Mouse (Mus musculus) gastrocnemius, postnatal 14 days (tissue): Measurements from ENCODE around the gene Rtkn2. TPM values are rescaled to one million over a fixed set of nuclear protein-coding genes. Genes with fewer than 3 reads are reported as not detected.

ENCODE experiments used
- DNase-seq: peaks from one replicate; pipeline ENCODE4 v3.0.0; 2021; ENCODE audit warnings: mixed read lengths
- intact Hi-C: fragments of 180-260 bp; cut with DNase I; formaldehyde crosslinking; loops from one replicate; pipeline ENCODE4 v1.15.1; 2025; ENCODE audit warnings: low total_unique reads
- total RNA-seq, 2 experiments: library from RNA; stranded (reverse); gene quantifications; 2 replicates each; pipeline ENCODE4 v1.2.3; 2021

Rtkn2 gene
- total RNA-seq, 2 experiments from 2014 or later: 1.1 to 1.8 TPM

GRCm38 (mm10) chr10:67984271-67984943, 5.0 kb downstream of the Rtkn2 start:
- intact Hi-C loops: loop anchor here (5.0 kb wide), 1 partner anchor 112 kb away; no protein-coding TSS in a partner anchor
- no peak for DNase-seq

DNA sequence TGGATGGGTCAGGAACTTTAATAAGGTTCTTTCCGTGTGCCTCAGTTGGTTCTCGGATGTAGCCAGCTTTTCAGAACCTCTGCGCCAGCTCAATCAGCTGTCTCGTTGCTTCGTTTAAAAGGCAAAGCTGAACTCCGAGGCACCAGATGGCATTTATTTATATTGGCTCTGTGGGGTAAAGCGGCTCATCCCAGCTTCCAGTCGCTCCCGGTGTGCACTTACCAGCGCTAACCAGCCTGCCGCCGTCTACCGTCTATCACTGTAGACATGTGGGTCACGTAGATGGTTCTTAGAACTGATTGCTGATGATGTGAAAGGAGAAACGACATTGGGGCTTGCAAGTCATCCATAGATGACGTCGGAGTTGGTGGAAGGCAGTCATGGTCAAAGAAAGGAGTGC, 5.7 kb downstream of the Rtkn2 start:
- no peak for DNase-seq
- intact Hi-C loops: no loop called here

DNA sequence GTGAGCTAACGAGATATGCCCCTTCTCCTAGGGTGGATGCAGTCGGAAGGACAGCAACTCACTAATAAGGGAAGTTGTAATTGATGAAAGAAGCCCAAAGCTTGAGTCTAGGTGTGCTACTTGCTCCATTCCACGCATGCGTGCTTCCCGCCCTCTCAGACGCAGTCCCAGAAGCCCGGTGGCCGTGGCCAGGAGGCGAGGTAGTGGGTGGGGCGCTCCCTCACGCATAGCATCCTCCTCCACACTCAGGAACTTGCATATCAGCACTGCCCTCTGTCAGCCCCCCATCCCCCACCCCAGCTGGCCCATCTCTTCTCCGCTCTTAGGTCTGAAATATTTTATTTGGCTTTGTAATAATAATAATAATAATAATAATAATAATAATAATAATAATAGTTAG, 16.0 kb downstream of the Rtkn2 start:
- intact Hi-C loops: loop anchor here (5.0 kb wide), 2 partner anchors 123 to 157 kb away; no protein-coding TSS in a partner anchor

DNA sequence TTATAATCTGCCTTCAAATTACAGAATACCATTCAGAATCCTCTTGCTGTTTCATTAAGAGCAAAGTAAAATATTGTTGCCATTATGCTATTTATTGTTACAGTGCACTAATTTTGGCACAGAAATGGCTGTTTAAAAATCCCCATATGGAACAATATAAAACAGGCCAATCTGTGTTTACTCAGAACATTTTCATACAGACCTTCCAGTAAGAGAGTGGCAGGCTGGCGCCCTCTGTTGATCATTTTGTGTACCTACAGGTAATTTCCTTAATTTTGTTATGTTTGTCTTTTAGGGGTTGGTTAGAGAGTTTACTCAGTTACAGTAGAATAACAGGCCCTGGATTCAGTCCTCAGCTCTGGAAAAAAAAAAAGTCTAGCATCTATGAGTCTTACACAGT, 16.8 kb downstream of the Rtkn2 start:
- DNase-seq: no peak
- intact Hi-C loops: loop anchor here (5.0 kb wide), 2 partner anchors 124 to 156 kb away; no protein-coding TSS in a partner anchor

More for the DNA sequence above, 16.0 kb downstream of the Rtkn2 start:
- DNase-seq: no peak

DNA sequence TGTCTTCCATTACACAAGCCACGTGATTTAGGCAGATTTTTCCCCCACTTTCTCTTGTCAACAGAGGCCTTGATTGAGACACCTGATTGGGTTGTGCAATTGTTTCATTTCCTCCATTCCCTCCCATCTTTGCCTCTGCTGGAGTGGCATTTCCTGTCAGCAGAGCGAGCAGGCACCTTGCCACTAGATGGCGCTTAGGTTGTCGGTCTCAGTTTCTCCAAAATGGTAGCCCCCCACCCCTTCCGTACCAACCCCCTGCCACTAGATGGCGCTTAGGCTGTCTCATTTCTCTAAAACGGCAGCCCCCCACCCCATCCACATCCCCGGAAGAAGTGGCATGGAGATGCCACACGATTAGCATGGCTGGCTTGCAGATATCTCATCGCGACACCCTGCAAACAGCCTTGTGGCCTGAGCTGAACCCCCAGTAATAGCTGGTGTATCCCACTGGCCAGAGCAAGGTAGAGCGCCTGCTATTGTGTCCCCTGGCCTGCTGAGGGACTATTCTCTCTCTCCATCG, 18.8 kb downstream of the Rtkn2 start:
- intact Hi-C loops: loop anchor here (5.0 kb wide), 2 partner anchors 126 to 154 kb away; no protein-coding TSS in a partner anchor
- peak; percentile 51 for DNase-seq

- intact Hi-C loops: loop anchor here (5.0 kb wide), 2 partner anchors 127 to 153 kb away; no protein-coding TSS in a partner anchor
- no peak for DNase-seq
Measured at GRCm38 (mm10) chr10:67999170-67999569, 19.8 kb downstream of the Rtkn2 start.

- DNase-seq: no peak
- intact Hi-C loops: loop anchor here (10.0 kb wide), 1 partner anchor 283 kb away; no protein-coding TSS in a partner anchor
Measured at GRCm38 (mm10) chr10:68001456-68001855, 22.1 kb downstream of the Rtkn2 start.

DNA sequence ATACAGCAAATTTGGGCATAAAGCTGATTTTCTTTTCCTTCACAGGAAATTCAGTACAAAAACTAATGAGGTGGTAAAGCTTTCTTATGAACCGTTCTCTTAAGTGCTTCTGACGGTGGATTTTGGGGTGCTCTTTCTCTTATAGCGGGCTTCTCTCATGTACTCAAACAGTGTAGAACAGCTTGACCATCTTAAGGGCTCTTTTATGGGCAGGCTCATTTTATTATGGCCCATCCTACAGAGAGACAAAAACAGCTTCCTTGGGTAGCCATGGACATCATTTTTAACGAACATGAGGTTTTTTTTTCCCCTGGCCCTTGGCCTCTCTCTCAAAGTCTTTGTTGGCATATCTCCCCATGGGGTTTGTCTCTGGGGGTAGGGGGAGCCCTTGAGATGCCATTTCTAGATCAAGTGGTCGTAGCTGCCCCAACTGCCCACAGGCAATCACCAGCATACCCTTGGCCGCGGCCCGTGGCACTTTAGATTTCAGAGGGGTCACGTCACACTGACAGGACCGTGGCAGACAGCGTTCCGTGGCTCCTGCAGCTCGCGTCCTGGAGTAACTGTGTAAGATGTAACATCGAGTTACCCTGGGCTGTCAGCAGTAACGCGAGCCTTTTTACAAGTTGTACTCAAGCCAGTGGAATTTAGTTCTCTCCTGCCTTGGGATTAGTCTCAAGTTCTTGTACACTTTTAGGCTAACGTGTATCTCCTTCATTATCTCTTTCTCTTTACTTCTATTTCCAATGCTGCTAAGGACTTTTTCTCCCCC, 24.5 kb downstream of the Rtkn2 start:
- intact Hi-C loops: loop anchor here (10.0 kb wide), 1 partner anchor 281 kb away; no protein-coding TSS in a partner anchor
- DNase-seq: peak; percentile 31

- intact Hi-C loops: loop anchor here (10.0 kb wide), 1 partner anchor 279 kb away; no protein-coding TSS in a partner anchor
- DNase-seq: no peak
Measured at GRCm38 (mm10) chr10:68005404-68005803, 26.0 kb downstream of the Rtkn2 start.

- no peak for DNase-seq
- intact Hi-C loops: loop anchor here (10.0 kb wide), 1 partner anchor 278 kb away; no protein-coding TSS in a partner anchor
Measured at GRCm38 (mm10) chr10:68006491-68006890, 27.1 kb downstream of the Rtkn2 start.

GRCm38 (mm10) chr10:68007103-68007502, 27.7 kb downstream of the Rtkn2 start:
- intact Hi-C loops: loop anchor here (10.0 kb wide), 1 partner anchor 278 kb away; no protein-coding TSS in a partner anchor
- DNase-seq: no peak

DNA sequence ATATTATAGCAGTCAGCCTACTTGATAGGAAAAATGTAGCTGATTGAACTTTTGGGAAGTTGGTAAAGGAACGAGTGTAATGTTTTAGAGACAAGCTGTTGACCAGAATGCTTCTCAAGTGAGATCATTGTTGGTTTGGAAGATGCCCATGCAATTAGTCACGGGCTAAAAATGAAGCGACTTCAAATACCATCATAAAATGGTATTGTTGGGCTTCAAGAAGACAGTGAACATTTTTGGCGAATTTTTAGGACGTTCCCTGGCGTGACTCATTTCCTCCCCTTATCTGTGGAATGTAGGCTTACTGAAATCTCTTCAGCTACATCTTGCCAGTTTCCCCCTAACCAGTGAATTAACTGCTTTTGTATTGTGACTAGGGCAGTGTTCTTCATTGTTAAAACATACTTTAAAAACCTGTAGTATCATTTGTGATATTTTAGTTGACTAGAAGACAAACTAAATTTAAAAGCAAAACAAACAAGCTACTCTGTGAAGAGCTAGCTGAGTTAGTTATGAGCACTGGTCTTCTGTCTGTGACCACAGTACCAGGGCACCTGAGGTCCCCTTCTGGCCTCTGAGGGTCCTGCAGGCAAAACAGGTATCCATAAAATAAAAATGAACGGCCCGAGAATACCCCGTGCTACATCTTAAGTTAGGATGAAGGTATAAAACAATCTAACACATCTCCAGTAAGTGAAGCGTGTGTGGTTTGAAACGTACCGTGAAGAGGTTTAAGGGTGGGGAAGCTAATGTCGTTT, 29.0 kb downstream of the Rtkn2 start:
- intact Hi-C loops: loop anchor here (10.0 kb wide), 1 partner anchor 276 kb away; no protein-coding TSS in a partner anchor
- no peak for DNase-seq

DNA sequence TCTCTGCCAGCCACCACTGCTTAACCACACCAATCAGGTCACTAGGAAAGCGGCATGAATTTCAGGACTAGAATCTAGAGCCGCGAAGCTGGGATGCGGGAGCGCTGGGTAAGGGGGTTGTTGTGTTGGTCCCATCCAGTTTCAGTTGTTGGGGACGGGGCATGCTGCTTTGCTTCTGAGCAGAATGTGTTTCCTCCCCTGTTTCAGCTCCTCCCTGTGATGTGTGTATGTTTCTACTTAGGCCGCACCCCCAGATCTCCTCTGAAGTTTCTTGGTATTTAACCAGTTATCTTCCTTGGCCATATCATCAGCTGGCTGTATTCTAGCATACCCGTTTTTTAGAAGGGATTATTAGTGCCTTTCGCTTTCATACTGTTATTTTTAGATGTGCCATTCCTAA, 29.9 kb downstream of the Rtkn2 start:
- no peak for DNase-seq
- intact Hi-C loops: loop anchor here (10.0 kb wide), 1 partner anchor 276 kb away; no protein-coding TSS in a partner anchor

DNA sequence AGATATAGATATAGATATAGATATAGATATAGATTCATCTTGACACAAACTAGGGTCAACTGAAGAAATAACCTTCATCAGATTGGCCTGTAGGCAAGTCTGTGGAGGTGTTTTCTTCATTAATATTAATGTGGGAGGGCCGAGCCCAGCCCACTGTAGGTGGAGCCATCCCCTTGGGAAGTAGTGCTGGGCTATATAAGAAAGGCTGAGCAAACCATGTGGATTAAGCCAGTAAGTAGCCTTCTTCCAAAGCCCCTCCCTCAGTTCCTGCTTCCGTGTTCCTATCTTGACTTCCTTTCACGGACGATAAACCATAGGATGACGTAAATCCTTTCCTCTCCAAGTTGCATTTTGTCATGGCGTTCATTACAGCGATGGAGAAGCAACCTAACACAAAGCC, 30.5 kb downstream of the Rtkn2 start:
- DNase-seq: no peak
- intact Hi-C loops: loop anchor here (10.0 kb wide), 1 partner anchor 275 kb away; no protein-coding TSS in a partner anchor

- no peak for DNase-seq
- intact Hi-C loops: no loop called here
Measured at GRCm38 (mm10) chr10:68013137-68013536, 33.8 kb downstream of the Rtkn2 start.

- intact Hi-C loops: no loop called here
Measured at GRCm38 (mm10) chr10:68020755-68021154, 41.4 kb downstream of the Rtkn2 start.

GRCm38 (mm10) chr10:68025660-68026059, 46.3 kb downstream of the Rtkn2 start:
- intact Hi-C loops: no loop called here
- no peak for DNase-seq

More at GRCm38 (mm10) chr10:68020755-68021154, 41.4 kb downstream of the Rtkn2 start:
- DNase-seq: no peak

GRCm38 (mm10) chr10:68028327-68029080, 49.1 kb downstream of the Rtkn2 start:
- no peak for DNase-seq
- intact Hi-C loops: no loop called here
